Mouse (Mus musculus) heart, embryonic 13.5 days (tissue): ENCODE measurements around the gene Ccl9. TPM values are rescaled to one million over a fixed set of nuclear protein-coding genes. Genes with fewer than 3 reads are reported as not detected.

Experiments
- ATAC-seq: fragments of 200-750 bp; cut with Nextera tagmentation; 2 replicates; pipeline ENCODE4 v1.8.0; 2017; ENCODE audit warnings: moderate TSS enrichment; ENCODE audit not compliant: insufficient number of reproducible peaks, low FRiP score, low TSS enrichment; ENCODE audit errors: extremely low read depth
- H3K27ac ChIP-seq: fragments of 300-500 bp; sonication (generic); replicated peaks from 2 replicates; pipeline ENCODE4 v1.5.1; 2015; ENCODE audit warnings: moderate library complexity, mild to moderate bottlenecking, inconsistent platforms
- H3K27me3 ChIP-seq: fragments of 300-500 bp; sonication (generic); replicated peaks from 2 replicates; pipeline ENCODE4 v1.6.1; 2015; ENCODE audit warnings: mild to moderate bottlenecking, inconsistent platforms
- H3K36me3 ChIP-seq: fragments of 300-500 bp; sonication (generic); 2 replicates; pipeline ENCODE4 v1.6.1; 2015; ENCODE audit warnings: mild to moderate bottlenecking, inconsistent platforms
- H3K4me1 ChIP-seq: fragments of 300-500 bp; sonication (generic); 2 replicates; pipeline ENCODE4 v1.6.1; 2015; ENCODE audit warnings: inconsistent platforms
- H3K4me2 ChIP-seq: fragments of 300-500 bp; sonication (generic); 2 replicates; pipeline ENCODE4 v1.6.1; 2015; ENCODE audit warnings: inconsistent platforms, mild to moderate bottlenecking, moderate library complexity
- H3K4me3 ChIP-seq: fragments of 300-500 bp; sonication (generic); 2 replicates; pipeline ENCODE4 v1.5.1; 2015; ENCODE audit warnings: moderate library complexity, mild to moderate bottlenecking, inconsistent platforms
- H3K9ac ChIP-seq: fragments of 300-500 bp; sonication (generic); 2 replicates; pipeline ENCODE4 v1.6.1; 2015; ENCODE audit warnings: inconsistent platforms, mild to moderate bottlenecking, moderate library complexity
- H3K9me3 ChIP-seq: fragments of 300-500 bp; sonication (generic); 2 replicates; pipeline ENCODE4 v1.6.1; 2016; ENCODE audit warnings: inconsistent platforms
- WGBS: fragments of 180-500 bp; shearing (Covaris S2); methylation state at CpG from one replicate; pipeline ENCODE4 v1.1.7; 2015; ENCODE audit warnings: mixed read lengths; 5-methylcytosine and 5-hydroxymethylcytosine counted together
- polyA plus RNA-seq: library from polyadenylated mRNA; unstranded; fragments of >200 nt; fragmentation: Nextera tagmentation; extraction: Ambion mirVana; gene quantifications from 2 replicates; pipeline ENCODE4 v1.2.1, GENCODE M21; 2015

The Ccl9 gene
- polyA plus RNA-seq: 2.1 and 2.7 TPM in 2 replicates

- Histone ChIP-seq H3K36me3 (no peaks in the 10 kb centered on the region), H3K27ac (no peak within 1 kb of the TSS), H3K4me3 (no peak within 1 kb of the TSS), H3K9me3 (no peaks in the 10 kb centered on the region), H3K9ac (no peak within 1 kb of the TSS), H3K4me1 (0 out of 2 replicates have a peak, but pooled peaks cover 4% of the 10 kb centered on the region), H3K27me3 (no peaks in the 10 kb centered on the region), H3K4me2 (no peak within 1 kb of the TSS)
- ATAC-seq: no peak
- 63% methylated on average over 2 of the region's 2 CpGs for WGBS
Measured at GRCm38 (mm10) chr11:83578186-83578760, at the start of gene Ccl9. Gene Ccl9 (minus strand): TSS chr11:83578636.

GRCm38 (mm10) chr11:83623586-83623985 lies 45.1 kb upstream of the Ccl9 start:
- 76% methylated on average over 3 of the region's 3 CpGs for WGBS

GRCm38 (mm10) chr11:83619037-83619436 lies 40.6 kb upstream of the Ccl9 start:
- no peak overlapping the region for H3K4me2 ChIP-seq
- WGBS: 85% methylated on average over 1 of the region's 1 CpGs
- no peak for ATAC-seq
- H3K9ac ChIP-seq: no peak overlapping the region
- no peaks in the 10 kb centered on the region for H3K36me3 ChIP-seq
- no peaks in the 10 kb centered on the region for H3K27me3 ChIP-seq
- no peaks in the 10 kb centered on the region for H3K4me1 ChIP-seq
- H3K9me3 ChIP-seq: no peaks in the 10 kb centered on the region
- no peak overlapping the region for H3K27ac ChIP-seq
- H3K4me3 ChIP-seq: no peak overlapping the region

More at GRCm38 (mm10) chr11:83623586-83623985, 45.1 kb upstream of the Ccl9 start:
- Histone ChIP-seq H3K27me3 (no peaks in the 10 kb centered on the region), H3K4me2 (no peak overlapping the region), H3K9me3 (no peaks in the 10 kb centered on the region), H3K4me3 (no peak overlapping the region), H3K27ac (no peak overlapping the region), H3K4me1 (no peaks in the 10 kb centered on the region), H3K9ac (no peak overlapping the region), H3K36me3 (no peaks in the 10 kb centered on the region)
- ATAC-seq: no peak

GRCm38 (mm10) chr11:83618238-83618637 lies 39.8 kb upstream of the Ccl9 start:
- H3K9ac ChIP-seq: no peak overlapping the region
- H3K4me1 ChIP-seq: no peaks in the 10 kb centered on the region
- no peak overlapping the region for H3K4me2 ChIP-seq
- H3K27me3 ChIP-seq: no peaks in the 10 kb centered on the region; the same call in 1 of the 2 replicates
- WGBS: 62% methylated on average over 5 of the region's 5 CpGs
- no peaks in the 10 kb centered on the region for H3K9me3 ChIP-seq
- ATAC-seq: no peak
- no peak overlapping the region for H3K4me3 ChIP-seq
- no peaks in the 10 kb centered on the region for H3K36me3 ChIP-seq
- H3K27ac ChIP-seq: no peak overlapping the region

- Histone ChIP-seq H3K9me3 (no peaks in the 10 kb centered on the region), H3K4me2 (no peak overlapping the region), H3K9ac (no peak overlapping the region), H3K36me3 (no peaks in the 10 kb centered on the region), H3K27ac (no peak overlapping the region), H3K4me1 (no peaks in the 10 kb centered on the region), H3K4me3 (no peak overlapping the region), H3K27me3 (no peaks in the 10 kb centered on the region; the same call in 1 of the 2 replicates)
- no peak for ATAC-seq
- WGBS: 76% methylated on average over 1 of the region's 1 CpGs
Measured at GRCm38 (mm10) chr11:83616586-83616985, 38.1 kb upstream of the Ccl9 start.

GRCm38 (mm10) chr11:83610900-83611299 lies 32.5 kb upstream of the Ccl9 start:
- Histone ChIP-seq H3K9ac (no peak overlapping the region), H3K27ac (no peak overlapping the region), H3K9me3 (no peaks in the 10 kb centered on the region), H3K36me3 (no peaks in the 10 kb centered on the region), H3K4me3 (no peak overlapping the region), H3K4me2 (no peak overlapping the region), H3K27me3 (no peaks in the 10 kb centered on the region; the same call in 1 of the 2 replicates), H3K4me1 (no peaks in the 10 kb centered on the region)
- no peak for ATAC-seq
- 56% methylated on average over 2 of the region's 2 CpGs for WGBS

GRCm38 (mm10) chr11:83606396-83606795 lies 28.0 kb upstream of the Ccl9 start:
- Histone ChIP-seq H3K4me1 (no peaks in the 10 kb centered on the region), H3K36me3 (no peaks in the 10 kb centered on the region), H3K9me3 (no peaks in the 10 kb centered on the region), H3K4me3 (no peak overlapping the region), H3K27me3 (no peaks in the 10 kb centered on the region), H3K27ac (no peak overlapping the region), H3K9ac (no peak overlapping the region), H3K4me2 (no peak overlapping the region)
- 36% methylated on average over 1 of the region's 1 CpGs for WGBS
- ATAC-seq: no peak

- no peak for ATAC-seq
- no peaks in the 10 kb centered on the region for H3K4me1 ChIP-seq
- H3K27me3 ChIP-seq: no peaks in the 10 kb centered on the region
- H3K27ac ChIP-seq: no peak overlapping the region
- H3K9ac ChIP-seq: no peak overlapping the region
- WGBS: 81% methylated on average over 3 of the region's 3 CpGs
- no peaks in the 10 kb centered on the region for H3K9me3 ChIP-seq
- no peaks in the 10 kb centered on the region for H3K36me3 ChIP-seq
- no peak overlapping the region for H3K4me3 ChIP-seq
- H3K4me2 ChIP-seq: no peak overlapping the region
Measured at GRCm38 (mm10) chr11:83605535-83605934, 27.1 kb upstream of the Ccl9 start.

- Histone ChIP-seq H3K9ac (no peak overlapping the region), H3K27ac (no peak overlapping the region), H3K4me2 (no peak overlapping the region), H3K36me3 (no peaks in the 10 kb centered on the region), H3K4me1 (no peaks in the 10 kb centered on the region), H3K4me3 (no peak overlapping the region), H3K27me3 (no peaks in the 10 kb centered on the region), H3K9me3 (no peaks in the 10 kb centered on the region)
- 87% methylated on average over 4 of the region's 4 CpGs for WGBS
- no peak for ATAC-seq
Measured at GRCm38 (mm10) chr11:83604698-83605097, 26.3 kb upstream of the Ccl9 start.

GRCm38 (mm10) chr11:83603399-83603798 lies 25.0 kb upstream of the Ccl9 start:
- H3K4me2 ChIP-seq: no peak overlapping the region
- no peaks in the 10 kb centered on the region for H3K9me3 ChIP-seq
- 89% methylated on average over 3 of the region's 3 CpGs for WGBS
- no peak overlapping the region for H3K9ac ChIP-seq
- ATAC-seq: no peak
- H3K4me1 ChIP-seq: no peaks in the 10 kb centered on the region
- H3K36me3 ChIP-seq: no peaks in the 10 kb centered on the region
- no peak overlapping the region for H3K27ac ChIP-seq
- no peaks in the 10 kb centered on the region for H3K27me3 ChIP-seq
- H3K4me3 ChIP-seq: no peak overlapping the region

GRCm38 (mm10) chr11:83600576-83600975 lies 22.1 kb upstream of the Ccl9 start:
- H3K4me2 ChIP-seq: no peak overlapping the region
- H3K27me3 ChIP-seq: no peaks in the 10 kb centered on the region
- H3K4me3 ChIP-seq: no peak overlapping the region
- no peak overlapping the region for H3K9ac ChIP-seq
- H3K9me3 ChIP-seq: no peaks in the 10 kb centered on the region
- WGBS: 60% methylated on average over 2 of the region's 2 CpGs
- H3K36me3 ChIP-seq: no peaks in the 10 kb centered on the region
- H3K4me1 ChIP-seq: no peaks in the 10 kb centered on the region
- H3K27ac ChIP-seq: no peak overlapping the region
- ATAC-seq: no peak

- H3K4me1 ChIP-seq: no peaks in the 10 kb centered on the region
- H3K36me3 ChIP-seq: no peaks in the 10 kb centered on the region
- H3K27me3 ChIP-seq: no peaks in the 10 kb centered on the region
- H3K9ac ChIP-seq: no peak overlapping the region
- H3K4me3 ChIP-seq: no peak overlapping the region
- no peaks in the 10 kb centered on the region for H3K9me3 ChIP-seq
- 62% methylated on average over 3 of the region's 3 CpGs for WGBS
- no peak overlapping the region for H3K4me2 ChIP-seq
- ATAC-seq: no peak
- H3K27ac ChIP-seq: no peak overlapping the region
Measured at GRCm38 (mm10) chr11:83598991-83599390, 20.6 kb upstream of the Ccl9 start.
